Mouse (Mus musculus) liver, adult 2 months (tissue): Measurements from ENCODE around the gene Ephb4. TPM values are rescaled to one million over a fixed set of nuclear protein-coding genes. Genes with fewer than 3 reads are reported as not detected.

Experiments
- DNase-seq: peaks from one replicate; pipeline ENCODE4 v3.0.0-alpha.2; 2011; ENCODE audit warnings: low read depth, low spot score; ENCODE audit errors: extremely low read depth
- H3K27ac ChIP-seq: fragments of 200-500 bp; replicated peaks from 2 replicates; pipeline ENCODE4 v1.5.1; 2012; ENCODE audit warnings: low read depth, mild to moderate bottlenecking, control low read depth, inconsistent platforms, low read length; ENCODE audit not compliant: insufficient read depth
- H3K27me3 ChIP-seq: fragments of 200-500 bp; 2 replicates; pipeline ENCODE4 v1.6.1; 2012; ENCODE audit warnings: mild to moderate bottlenecking, moderate library complexity, low read length, inconsistent platforms; ENCODE audit not compliant: control insufficient read depth, insufficient read depth
- H3K36me3 ChIP-seq: fragments of 200-500 bp; 2 replicates; pipeline ENCODE4 v1.6.1; 2012; ENCODE audit warnings: low read length, inconsistent platforms; ENCODE audit not compliant: control insufficient read depth, insufficient read depth
- H3K4me1 ChIP-seq: fragments of 200-500 bp; 2 replicates; pipeline ENCODE4 v1.6.1; 2011; ENCODE audit warnings: low read length; ENCODE audit not compliant: control insufficient read depth, insufficient read depth
- H3K4me3 ChIP-seq: fragments of 200-500 bp; 2 replicates; pipeline ENCODE4 v1.5.1; 2011; ENCODE audit warnings: low read depth, mild to moderate bottlenecking, control low read depth, low read length, moderate library complexity; ENCODE audit not compliant: insufficient read depth
- H3K79me2 ChIP-seq: fragments of 200-500 bp; 2 replicates; pipeline ENCODE4 v1.6.1; 2012; ENCODE audit warnings: inconsistent platforms, mild to moderate bottlenecking, low read length, moderate library complexity; ENCODE audit not compliant: control insufficient read depth, insufficient read depth
- H3K9ac ChIP-seq: fragments of 200-500 bp; 2 replicates; pipeline ENCODE4 v1.6.1; 2012; ENCODE audit warnings: low read depth, mild to moderate bottlenecking, control low read depth, inconsistent platforms, low read length
- CTCF ChIP-seq: fragments of 200-500 bp; IDR thresholded peaks from 2 replicates; pipeline ENCODE4 v1.5.1; 2011; ENCODE audit warnings: low read depth, low read length, control low read depth
- POLR2A ChIP-seq: fragments of 200-500 bp; IDR thresholded peaks from 2 replicates; pipeline ENCODE4 v1.6.1; 2011; ENCODE audit warnings: low read length, control low read depth; ENCODE audit not compliant: insufficient read depth; ENCODE audit errors: extremely low read depth
- WGBS: fragments of 180-500 bp; shearing (Covaris S2); methylation state at CpG from one replicate; pipeline ENCODE4 v1.1.7; 2018; 5-methylcytosine and 5-hydroxymethylcytosine counted together
- polyA plus RNA-seq: library from polyadenylated mRNA; depleted of rRNA; stranded (reverse); fragments of >200 nt; gene quantifications from 2 replicates; pipeline ENCODE4 v1.2.3, GENCODE M21; 2012
- total RNA-seq: library from RNA; depleted of rRNA; stranded (reverse); fragments of >200 nt; gene quantifications from 2 replicates; pipeline ENCODE4 v1.2.3, GENCODE M21; 2014

Ephb4 gene
- total and polyA plus RNA-seq, 2 experiments: 10.8 to 14.1 TPM

DNA sequence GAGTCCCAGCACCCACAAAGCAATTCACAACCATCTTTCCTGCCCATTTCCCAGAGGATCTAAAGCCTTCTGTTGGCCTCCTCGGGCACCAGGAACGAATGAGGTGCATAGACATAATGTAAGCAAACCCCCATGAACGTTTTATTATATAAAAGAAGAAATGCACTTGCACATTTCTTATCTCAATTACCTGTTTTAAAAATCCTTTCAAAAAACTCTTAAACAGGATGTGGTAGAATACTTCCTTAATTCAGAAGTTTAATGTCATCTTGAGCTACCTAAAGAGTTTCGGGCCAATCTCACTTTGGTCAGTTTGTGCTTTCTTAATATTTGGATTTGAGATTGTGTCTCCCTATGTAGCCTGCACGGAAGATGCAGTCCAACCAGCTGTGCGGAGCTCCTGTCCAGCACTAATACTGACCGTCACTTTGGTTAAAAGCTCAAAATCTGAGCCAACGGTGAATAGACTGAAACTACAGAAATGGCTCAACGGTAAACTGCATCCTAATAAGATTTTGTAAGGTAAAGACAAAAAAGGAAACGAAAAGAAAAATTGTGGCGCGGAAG, 43.4 kb upstream of the Ephb4 start:
- Histone ChIP-seq H3K4me1 (peaks cover 6% of the 10 kb centered on the region), H3K4me3 (peak overlapping the region; percentile 89), H3K27ac (0 out of 2 replicates have a peak overlapping the region, but pooled peaks have one; percentile 51), H3K9ac (peak overlapping the region; percentile 88), H3K79me2 (peaks cover 15% of the 10 kb centered on the region; the same call in 1 of the 2 replicates), H3K36me3 (peaks cover 2% of the 10 kb centered on the region; the same call in 1 of the 2 replicates), H3K27me3 (no peaks in the 10 kb centered on the region)
- 12% methylated on average over 12 of the region's 12 CpGs for WGBS
- TF ChIP-seq POLR2A (no peak), CTCF (no peak)
- no peak for DNase-seq

DNA sequence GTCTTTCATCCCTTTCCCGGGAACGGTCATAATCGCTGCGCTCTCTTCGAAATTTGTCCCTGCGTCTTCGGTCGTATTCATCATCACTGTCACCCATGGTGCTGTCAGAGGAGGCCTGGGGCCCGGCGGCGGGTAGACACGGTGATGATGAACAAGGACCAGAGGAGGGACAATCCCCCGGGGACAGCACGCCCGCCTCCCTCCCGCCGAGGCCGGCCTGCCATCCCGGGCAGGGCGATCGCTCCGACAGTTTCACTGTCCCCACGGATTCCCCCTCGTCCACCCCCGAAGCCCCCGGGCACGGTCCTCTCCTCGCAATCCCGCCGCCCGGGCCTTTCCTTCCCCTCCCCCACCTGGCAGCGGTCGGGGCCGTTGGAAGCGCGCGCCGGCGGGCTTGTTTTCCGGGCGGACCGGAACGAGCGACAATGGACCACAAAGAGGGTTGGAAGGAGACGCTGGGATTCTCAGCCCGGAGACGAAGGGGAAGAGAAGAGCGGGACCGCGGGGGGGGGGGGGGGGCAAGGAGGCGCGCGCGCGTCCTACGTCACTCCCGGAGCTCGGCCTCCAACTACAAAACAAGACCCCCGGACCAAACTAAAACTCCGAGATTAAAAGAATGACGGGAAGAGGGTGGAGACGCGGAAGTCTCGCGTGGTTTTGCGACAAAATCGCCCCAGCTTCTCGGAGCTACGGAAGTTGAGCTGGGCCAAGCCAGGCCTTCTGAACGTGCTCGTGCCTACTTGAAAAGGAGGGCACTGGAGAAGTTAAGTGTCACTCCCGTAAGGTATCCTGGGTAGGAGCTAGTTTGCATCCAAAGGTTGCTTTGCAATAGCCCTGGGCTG, 42.6 kb upstream of the Ephb4 start, which contains the start of gene Srrt:
TSS of gene Srrt (minus strand) at position 604 of the 842 bp plus-strand sequence.
- H3K27me3 ChIP-seq: no peaks in the 10 kb centered on the region
- peaks cover 15% of the 10 kb centered on the region; the same call in 1 of the 2 replicates for H3K79me2 ChIP-seq
- peaks cover 6% of the 10 kb centered on the region for H3K4me1 ChIP-seq
- WGBS: 0% methylated on average over 55 of the region's 72 CpGs
- peak within 1 kb of the TSS; percentile 88 for H3K9ac ChIP-seq
- H3K36me3 ChIP-seq: peaks cover 2% of the 10 kb centered on the region; the same call in 1 of the 2 replicates
- DNase-seq: peak; percentile 90
- H3K27ac ChIP-seq: peak within 1 kb of the TSS; percentile 87
- H3K4me3 ChIP-seq: peak within 1 kb of the TSS; percentile 89
- TF ChIP-seq POLR2A (0 out of 2 replicates have a peak, but pooled peaks have one; percentile 32), CTCF (no peak)

- H3K36me3 ChIP-seq: peaks cover 2% of the 10 kb centered on the region; the same call in 1 of the 2 replicates
- H3K9ac ChIP-seq: no peak overlapping the region
- 93% methylated on average over 4 of the region's 4 CpGs for WGBS
- H3K4me3 ChIP-seq: no peak overlapping the region
- peaks cover 20% of the 10 kb centered on the region; the same call in 1 of the 2 replicates for H3K79me2 ChIP-seq
- TF ChIP-seq POLR2A (no peak), CTCF (no peak)
- DNase-seq: no peak
- H3K27me3 ChIP-seq: no peaks in the 10 kb centered on the region
- no peak overlapping the region for H3K27ac ChIP-seq
- peaks cover 10% of the 10 kb centered on the region for H3K4me1 ChIP-seq
Observed at GRCm38 (mm10) chr5:137308356-137308755, 41.6 kb upstream of the Ephb4 start.

DNA sequence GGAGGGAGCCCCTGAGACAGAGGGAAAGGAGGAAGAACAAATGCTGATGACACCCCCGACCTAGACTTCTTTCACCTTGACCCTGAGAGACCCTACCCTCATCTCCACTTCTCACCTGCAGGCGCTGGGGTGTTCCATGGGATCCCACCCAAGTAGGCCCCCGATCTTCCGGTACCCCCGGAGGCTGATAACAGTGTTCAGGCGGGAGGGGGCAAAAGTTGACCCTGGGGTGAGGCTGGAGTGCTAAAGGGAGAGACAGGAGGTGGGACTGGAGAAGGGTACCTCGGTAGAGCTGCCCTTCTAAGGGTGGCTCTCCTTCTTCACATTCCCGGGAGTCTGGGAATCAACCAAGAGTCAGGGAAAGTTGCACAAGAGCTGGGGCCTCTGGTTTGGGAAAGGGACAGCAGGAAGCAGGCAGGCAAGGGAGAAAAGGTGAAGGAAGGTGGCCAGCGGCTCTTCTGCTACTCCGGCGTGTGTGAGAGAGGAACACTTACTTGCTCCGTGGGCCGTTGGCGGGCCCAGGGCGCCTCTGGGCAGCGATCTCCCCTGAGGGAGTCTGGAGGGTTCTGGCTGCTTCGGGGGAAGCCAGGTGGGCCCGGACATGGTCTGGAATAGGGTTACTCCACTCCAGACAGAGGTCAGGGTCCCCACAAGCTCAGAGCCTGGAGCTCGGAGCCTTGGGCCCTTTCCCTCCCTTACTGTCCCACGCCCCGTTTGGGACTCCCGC, 36.3 kb upstream of the Ephb4 start:
- Histone ChIP-seq H3K4me3 (peak overlapping the region; percentile 74), H3K79me2 (peaks cover 11% of the 10 kb centered on the region; the same call in 1 of the 2 replicates), H3K27me3 (no peaks in the 10 kb centered on the region), H3K36me3 (peaks cover 2% of the 10 kb centered on the region; the same call in 1 of the 2 replicates), H3K9ac (peak overlapping the region; percentile 88), H3K4me1 (peaks cover 10% of the 10 kb centered on the region; the same call in 1 of the 2 replicates), H3K27ac (peak overlapping the region; percentile 68)
- 2% methylated on average over 22 of the region's 22 CpGs for WGBS
- peak; percentile 33 for DNase-seq
- no peak for TF ChIP-seq POLR2A
- TF ChIP-seq CTCF: no peak

DNA sequence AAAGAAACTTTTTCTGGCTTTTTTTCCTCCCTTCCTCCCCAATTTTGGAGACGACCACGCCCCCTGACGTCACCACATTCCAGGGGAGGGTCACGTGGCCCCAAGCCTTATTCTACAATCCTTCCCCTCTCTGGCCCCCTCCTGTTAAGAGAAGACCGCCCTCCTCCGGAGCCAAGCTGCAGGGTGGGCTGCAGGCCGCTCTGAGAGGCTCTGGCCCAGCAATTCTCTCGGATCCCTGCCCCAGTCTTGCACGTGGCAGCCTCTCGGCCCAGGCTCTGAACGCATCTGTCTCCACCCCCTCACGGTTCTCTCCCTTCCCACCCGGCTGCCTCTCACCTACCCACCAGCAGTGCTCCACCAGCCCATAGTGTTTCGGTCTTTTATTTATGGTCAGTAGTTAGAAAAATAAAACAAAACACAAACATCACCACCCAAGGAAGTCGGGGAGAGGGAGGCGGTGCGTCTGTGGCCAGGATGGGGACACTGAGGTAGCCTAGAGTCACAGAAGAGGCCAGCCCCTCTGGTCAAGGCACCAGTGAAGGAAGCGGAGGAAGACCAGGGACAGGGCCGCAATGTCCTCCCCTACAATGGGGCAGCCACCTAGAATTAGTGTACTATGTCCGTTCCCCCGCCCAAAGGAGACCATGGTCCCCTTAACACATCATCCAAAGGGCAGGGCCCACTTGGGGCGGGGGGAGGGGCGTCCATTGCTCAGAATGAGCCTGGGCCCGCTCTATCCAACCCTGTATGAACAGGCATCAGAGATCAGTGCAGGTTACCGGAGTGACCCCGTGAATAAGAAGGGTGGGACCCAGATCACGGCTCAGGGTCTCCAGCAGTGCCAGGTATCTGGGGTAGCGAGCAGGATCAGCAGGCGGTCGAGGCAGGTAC, 35.5 kb upstream of the Ephb4 start, which contains the start of gene Trip6:
TSS of gene Trip6 (minus strand) at position 212 of the 891 bp plus-strand sequence.
- no peaks in the 10 kb centered on the region for H3K36me3 ChIP-seq
- H3K27ac ChIP-seq: peak within 1 kb of the TSS; percentile 68
- peaks cover 11% of the 10 kb centered on the region; the same call in 1 of the 2 replicates for H3K79me2 ChIP-seq
- 35% methylated on average over 30 of the region's 30 CpGs for WGBS
- H3K4me3 ChIP-seq: peak within 1 kb of the TSS; percentile 74
- peak within 1 kb of the TSS; percentile 88 for H3K9ac ChIP-seq
- peaks cover 11% of the 10 kb centered on the region; the same call in 1 of the 2 replicates for H3K4me1 ChIP-seq
- no peaks in the 10 kb centered on the region for H3K27me3 ChIP-seq
- DNase-seq: peak; percentile 58
- no peak for TF ChIP-seq CTCF
- no peak for TF ChIP-seq POLR2A
